Mouse (Mus musculus): ENCODE measurements around the gene Vamp4.

DNA sequence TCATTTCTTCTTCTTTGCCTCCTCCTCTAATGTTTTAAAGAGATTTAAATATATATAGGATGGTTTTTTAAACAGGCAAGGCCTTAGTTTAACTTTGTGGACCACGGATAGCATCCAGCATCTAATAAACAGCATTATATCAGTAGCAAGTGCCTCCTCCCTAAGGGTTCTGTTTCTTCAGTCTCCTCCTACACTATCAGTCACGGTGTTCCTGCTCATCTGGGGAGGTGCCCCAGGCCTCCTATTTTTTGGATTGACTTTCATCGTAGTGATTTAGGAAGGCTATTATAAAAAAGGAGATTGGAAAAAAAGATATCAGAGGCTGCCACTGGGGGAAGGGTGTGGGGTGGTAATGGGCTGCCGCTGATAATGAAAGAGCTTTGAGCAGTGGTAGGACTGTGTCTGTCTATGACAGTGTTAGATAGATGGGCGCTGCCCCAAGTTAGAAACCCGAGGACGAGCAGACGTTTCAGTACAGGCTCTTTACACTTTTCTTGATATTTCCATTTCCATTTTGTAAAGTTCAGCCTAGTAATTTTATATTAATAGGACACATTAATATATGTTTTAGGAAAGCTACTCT, 20.2 kb downstream of the Vamp4 start:
- TF ChIP-seq CTCF (IDR thresholded peaks at IDR 0.05; ENCODE audit: low read depth) (no peak), EP300 (IDR thresholded peaks at IDR 0.05; ENCODE audit: low read depth) (no peak)

Measured in heart, postnatal 0 days (tissue).